Mouse (Mus musculus) embryonic fibroblast, embryonic 13.5 days (primary cell): ENCODE data around the gene Akt3.

Experiments
- CTCF ChIP-seq: IDR thresholded peaks from 2 replicates; pipeline ENCODE4 v1.5.1; 2011; ENCODE audit warnings: mild to moderate bottlenecking, control low read depth, low read length, moderate library complexity, borderline replicate concordance; ENCODE audit not compliant: insufficient read depth
- POLR2A ChIP-seq: IDR thresholded peaks from 2 replicates; pipeline ENCODE4 v1.6.1; 2011; ENCODE audit warnings: low read depth, mild to moderate bottlenecking, control low read depth, low read length, moderate library complexity

DNA sequence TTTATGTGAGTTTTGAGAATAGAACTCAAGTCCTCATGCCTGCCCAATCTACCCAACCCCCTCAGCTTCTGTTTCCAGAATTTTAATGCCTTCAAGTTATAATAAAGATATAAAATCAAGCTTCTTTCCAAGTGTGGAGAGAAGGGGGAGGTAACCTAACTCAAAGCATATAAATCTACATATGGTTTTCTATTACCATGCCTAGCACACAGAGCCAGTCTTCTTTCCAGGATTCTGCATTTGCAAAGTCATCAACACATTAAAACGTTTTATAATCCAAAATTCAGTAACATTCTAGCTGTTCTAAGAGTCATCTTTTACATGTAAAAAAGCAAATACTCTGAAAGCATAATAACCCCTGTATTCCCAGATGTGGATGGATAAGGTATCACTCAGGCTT, 63.7 kb downstream of the Akt3 start:
- TF ChIP-seq POLR2A, result no peak
- TF ChIP-seq CTCF, result no peak
